Mouse (Mus musculus): ENCODE results near the gene Zfp217. TPM values are rescaled to one million over a fixed set of nuclear protein-coding genes. Genes with fewer than 3 reads are reported as not detected.

Zfp217 gene
- polyA plus RNA-seq, 1 experiment from 2014 or later: 1.3 TPM

GRCm38 (mm10) chr2:170129923-170130779, 17.8 kb downstream of the Zfp217 start:
- peak; percentile 48 for ATAC-seq (ENCODE audit: low read depth)
- Histone ChIP-seq H3K27me3 (peaks cover 5% of the 10 kb centered on the region; the same call in 1 of the 2 replicates), H3K4me1 (replicated peaks) (peaks cover 77% of the 10 kb centered on the region), H3K36me3 (no peaks in the 10 kb centered on the region), H3K27ac (replicated peaks) (peak overlapping the region; percentile 82), H3K4me2 (peak overlapping the region; percentile 69), H3K9me3 (no peaks in the 10 kb centered on the region), H3K4me3 (peak overlapping the region; percentile 83), H3K9ac (peak overlapping the region; percentile 87)
- under 1% methylated on average over 48 of the region's 48 CpGs for WGBS

GRCm38 (mm10) chr2:170129248-170129922, 18.5 kb downstream of the Zfp217 start:
- Histone ChIP-seq H3K9ac (peak overlapping the region; percentile 87), H3K4me3 (peak overlapping the region; percentile 83), H3K27me3 (peaks cover 2% of the 10 kb centered on the region; the same call in 1 of the 2 replicates), H3K27ac (replicated peaks) (no peak overlapping the region), H3K36me3 (no peaks in the 10 kb centered on the region), H3K9me3 (no peaks in the 10 kb centered on the region), H3K4me2 (peak overlapping the region; percentile 69), H3K4me1 (replicated peaks) (peaks cover 82% of the 10 kb centered on the region)
- no peak for ATAC-seq (ENCODE audit: low read depth)
- 24% methylated on average over 5 of the region's 5 CpGs for WGBS

DNA sequence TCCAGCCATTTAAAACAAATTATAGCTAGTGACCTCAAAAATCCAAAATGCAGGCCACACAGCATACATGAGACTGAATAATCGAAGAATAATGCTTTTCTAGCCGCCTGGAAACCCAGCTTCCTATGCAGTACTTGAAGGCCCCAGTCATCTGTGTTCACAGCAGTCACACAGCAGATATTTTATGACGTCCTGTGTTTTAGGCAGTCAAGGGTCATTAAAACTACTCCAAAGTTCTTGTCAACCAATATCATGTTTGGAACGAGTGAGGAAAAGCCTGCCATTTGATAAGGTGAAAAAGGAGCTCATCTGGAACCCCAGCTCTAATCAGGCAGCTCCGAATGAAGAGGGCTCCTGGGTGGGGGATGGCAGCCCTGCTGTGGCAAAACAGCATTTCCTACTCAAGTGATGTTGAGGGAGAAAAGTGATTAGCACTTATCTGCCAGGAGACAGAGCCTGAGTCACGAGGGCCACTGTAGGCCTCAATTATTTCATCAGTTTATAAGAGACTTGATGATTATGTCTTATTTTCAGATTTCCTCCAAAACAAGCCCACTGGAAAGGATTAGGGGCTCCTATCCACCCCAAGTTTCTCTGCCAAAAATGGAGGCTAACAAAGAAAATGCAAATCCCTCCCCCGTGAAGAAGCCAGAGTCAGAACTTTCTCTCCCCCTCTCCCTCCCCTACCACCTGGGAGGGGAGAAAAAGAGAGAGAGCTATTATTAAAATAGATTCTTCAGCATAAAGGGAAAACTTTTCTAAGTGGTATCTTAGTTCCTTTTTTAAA, 19.2 kb downstream of the Zfp217 start:
- 25% methylated on average over 7 of the region's 7 CpGs for WGBS
- Histone ChIP-seq H3K4me3 (peak overlapping the region; percentile 83; the same call in 1 of the 2 replicates), H3K9me3 (no peaks in the 10 kb centered on the region), H3K4me1 (replicated peaks) (peaks cover 76% of the 10 kb centered on the region), H3K27me3 (no peaks in the 10 kb centered on the region), H3K9ac (peak overlapping the region; percentile 38), H3K4me2 (peak overlapping the region; percentile 69), H3K36me3 (no peaks in the 10 kb centered on the region), H3K27ac (replicated peaks) (0 out of 2 replicates have a peak overlapping the region, but pooled peaks have one; percentile 18)
- ATAC-seq (ENCODE audit: low read depth): no peak

DNA sequence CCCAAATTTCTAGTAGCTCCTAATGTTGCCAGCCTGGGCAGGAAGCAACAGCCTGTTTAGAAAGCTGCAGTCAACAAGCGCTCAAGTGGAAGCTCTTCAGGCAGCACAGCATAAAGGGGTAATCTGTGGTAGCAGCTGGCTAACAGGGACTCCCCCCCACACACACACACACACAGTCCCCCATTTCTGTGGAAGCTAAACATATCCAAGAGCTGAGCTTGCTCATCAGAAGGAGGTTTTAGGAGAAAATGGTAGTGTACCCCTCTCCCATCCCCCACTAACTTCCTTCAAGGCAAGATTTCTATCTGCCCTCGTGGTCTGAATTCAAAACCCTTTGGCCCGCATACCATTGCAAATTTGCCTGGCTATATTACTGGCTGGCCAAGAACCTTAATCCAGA, 20.4 kb downstream of the Zfp217 start:
- Histone ChIP-seq H3K9ac (peak overlapping the region; percentile 12; the same call in 1 of the 2 replicates), H3K4me3 (no peak overlapping the region), H3K9me3 (no peaks in the 10 kb centered on the region), H3K4me1 (replicated peaks) (peaks cover 65% of the 10 kb centered on the region), H3K27ac (replicated peaks) (no peak overlapping the region), H3K36me3 (no peaks in the 10 kb centered on the region), H3K27me3 (no peaks in the 10 kb centered on the region), H3K4me2 (no peak overlapping the region)
- no peak for ATAC-seq (ENCODE audit: low read depth)
- 58% methylated on average over 3 of the region's 3 CpGs for WGBS

GRCm38 (mm10) chr2:170126266-170126665, 21.6 kb downstream of the Zfp217 start:
- Histone ChIP-seq H3K4me1 (replicated peaks) (peaks cover 60% of the 10 kb centered on the region), H3K4me3 (no peak overlapping the region), H3K27ac (replicated peaks) (no peak overlapping the region), H3K27me3 (no peaks in the 10 kb centered on the region), H3K9me3 (no peaks in the 10 kb centered on the region), H3K4me2 (no peak overlapping the region), H3K36me3 (no peaks in the 10 kb centered on the region), H3K9ac (no peak overlapping the region)
- WGBS: 93% methylated on average over 1 of the region's 1 CpGs
- ATAC-seq (ENCODE audit: low read depth): no peak

DNA sequence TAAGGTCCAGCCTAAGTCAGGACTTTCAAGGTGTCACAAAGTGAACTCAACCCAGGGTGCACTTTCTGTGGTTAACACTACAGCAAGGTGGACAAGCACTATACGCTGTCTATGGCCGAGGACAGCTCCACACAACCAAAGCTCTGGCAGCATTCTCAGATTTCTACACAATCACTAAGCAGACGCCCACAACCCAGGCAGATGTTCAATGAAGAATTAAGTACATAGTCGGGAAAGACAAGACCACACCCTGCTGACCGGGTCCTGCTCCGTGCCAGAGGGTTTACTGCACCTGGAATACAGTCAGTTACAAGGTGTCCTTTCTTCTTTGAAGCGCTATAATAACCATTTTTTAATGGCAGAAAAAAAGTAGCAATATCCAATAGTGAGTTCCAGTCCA, 25.7 kb downstream of the Zfp217 start:
- Histone ChIP-seq H3K4me2 (no peak overlapping the region), H3K4me3 (no peak overlapping the region), H3K9me3 (no peaks in the 10 kb centered on the region), H3K27me3 (no peaks in the 10 kb centered on the region), H3K4me1 (replicated peaks) (peaks cover 45% of the 10 kb centered on the region), H3K36me3 (peaks cover 31% of the 10 kb centered on the region), H3K27ac (replicated peaks) (no peak overlapping the region), H3K9ac (no peak overlapping the region)
- no peak for ATAC-seq (ENCODE audit: low read depth)
- WGBS: 92% methylated on average over 7 of the region's 7 CpGs

DNA sequence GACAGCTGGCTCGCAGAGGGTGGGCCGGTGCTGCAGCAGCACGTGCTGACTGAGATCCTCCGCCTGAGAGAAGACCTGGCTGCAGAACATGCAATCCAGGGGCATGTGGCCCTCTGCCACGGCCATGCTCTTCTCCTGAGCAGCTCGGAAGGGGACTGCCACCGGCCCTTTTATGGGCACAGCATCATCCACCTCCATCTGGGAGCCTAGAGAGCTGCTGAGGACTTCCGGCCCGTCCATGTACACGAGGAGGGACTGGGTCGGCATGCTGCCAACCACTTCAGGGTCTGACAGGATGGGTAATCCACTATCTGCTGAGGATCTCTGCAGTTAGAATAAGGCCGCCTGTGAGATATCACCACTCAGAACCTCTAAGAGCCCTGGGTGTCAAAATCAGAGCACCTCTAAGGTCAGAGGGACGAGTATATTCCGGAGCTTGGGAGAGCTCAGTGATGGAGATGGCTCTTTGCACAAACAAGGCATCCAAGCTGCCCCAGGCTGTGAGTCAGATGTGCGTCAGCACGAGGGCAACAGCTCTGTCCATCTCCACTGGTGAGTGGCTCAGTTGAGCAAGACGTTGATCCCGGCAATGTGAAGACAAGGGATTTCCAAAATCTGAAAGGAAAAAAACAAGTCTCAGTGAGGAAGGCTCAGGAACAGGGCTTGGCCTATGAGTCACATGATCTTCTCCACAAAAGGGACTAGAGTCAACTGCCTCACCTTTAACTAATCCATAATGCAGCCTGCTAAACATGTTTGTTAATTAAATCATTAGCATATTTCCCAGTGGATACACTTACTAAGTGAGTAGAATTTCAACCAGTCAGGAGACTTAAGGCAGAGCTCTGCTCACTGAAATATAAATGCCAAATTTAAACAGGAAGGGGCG, 27.5 kb downstream of the Zfp217 start:
- Histone ChIP-seq H3K9ac (no peak overlapping the region), H3K4me2 (no peak overlapping the region), H3K4me3 (no peak overlapping the region), H3K4me1 (replicated peaks) (peaks cover 32% of the 10 kb centered on the region), H3K9me3 (no peaks in the 10 kb centered on the region), H3K27ac (replicated peaks) (no peak overlapping the region), H3K27me3 (no peaks in the 10 kb centered on the region), H3K36me3 (peaks cover 38% of the 10 kb centered on the region)
- no peak for ATAC-seq (ENCODE audit: low read depth)
- 92% methylated on average over 19 of the region's 19 CpGs for WGBS

GRCm38 (mm10) chr2:170116704-170117281, 31.1 kb downstream of the Zfp217 start:
- WGBS: 55% methylated on average over 4 of the region's 4 CpGs
- peaks cover 34% of the 10 kb centered on the region for H3K4me1 ChIP-seq (replicated peaks)
- no peak overlapping the region for H3K4me3 ChIP-seq
- peaks cover 61% of the 10 kb centered on the region for H3K36me3 ChIP-seq
- no peaks in the 10 kb centered on the region for H3K9me3 ChIP-seq
- H3K9ac ChIP-seq: no peak overlapping the region
- ATAC-seq (ENCODE audit: low read depth): no peak
- no peaks in the 10 kb centered on the region for H3K27me3 ChIP-seq
- H3K27ac ChIP-seq (replicated peaks): no peak overlapping the region
- no peak overlapping the region for H3K4me2 ChIP-seq

DNA sequence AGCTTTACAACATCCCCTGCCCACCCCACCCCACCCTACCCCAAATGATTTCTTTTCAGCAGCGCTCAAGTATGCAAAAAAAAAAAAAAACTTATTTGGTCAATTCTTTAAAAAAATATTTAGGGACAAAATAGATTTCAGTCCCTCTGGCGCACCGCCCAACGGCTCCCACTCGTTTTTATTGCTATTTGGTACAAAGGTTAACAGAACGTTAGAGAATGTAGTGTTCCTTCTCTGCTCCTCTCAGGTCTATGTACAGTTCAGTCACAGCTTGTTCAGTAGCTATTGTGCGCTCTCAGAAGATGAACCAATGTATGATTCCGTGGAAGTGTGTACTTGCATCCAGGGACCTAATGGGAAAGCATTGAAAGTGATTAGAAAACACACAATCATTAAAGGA, 37.6 kb downstream of the Zfp217 start:
- Histone ChIP-seq H3K4me1 (replicated peaks) (peaks cover 25% of the 10 kb centered on the region), H3K27me3 (no peaks in the 10 kb centered on the region), H3K27ac (replicated peaks) (no peak overlapping the region; the same call in 1 of the 2 replicates), H3K9me3 (no peaks in the 10 kb centered on the region), H3K4me2 (no peak overlapping the region), H3K4me3 (no peak overlapping the region), H3K9ac (no peak overlapping the region), H3K36me3 (peaks cover 28% of the 10 kb centered on the region)
- no peak for ATAC-seq (ENCODE audit: low read depth)
- WGBS: 82% methylated on average over 8 of the region's 8 CpGs

GRCm38 (mm10) chr2:170109528-170109927, 38.4 kb downstream of the Zfp217 start:
- no peaks in the 10 kb centered on the region for H3K27me3 ChIP-seq
- H3K4me1 ChIP-seq (replicated peaks): peaks cover 25% of the 10 kb centered on the region
- WGBS: 36% methylated on average over 5 of the region's 5 CpGs
- no peak overlapping the region for H3K9ac ChIP-seq
- H3K4me2 ChIP-seq: no peak overlapping the region
- ATAC-seq (ENCODE audit: low read depth): no peak
- no peaks in the 10 kb centered on the region for H3K9me3 ChIP-seq
- H3K4me3 ChIP-seq: no peak overlapping the region
- peaks cover 21% of the 10 kb centered on the region for H3K36me3 ChIP-seq
- 0 out of 2 replicates have a peak overlapping the region, but pooled peaks have one; percentile 0 for H3K27ac ChIP-seq (replicated peaks)

- Histone ChIP-seq H3K4me3 (no peak overlapping the region), H3K9ac (no peak overlapping the region), H3K4me1 (replicated peaks) (peaks cover 17% of the 10 kb centered on the region), H3K27ac (replicated peaks) (no peak overlapping the region), H3K9me3 (no peaks in the 10 kb centered on the region), H3K36me3 (peaks cover 10% of the 10 kb centered on the region; the same call in 1 of the 2 replicates), H3K27me3 (no peaks in the 10 kb centered on the region), H3K4me2 (no peak overlapping the region)
- no peak for ATAC-seq (ENCODE audit: low read depth)
- WGBS: 91% methylated on average over 3 of the region's 3 CpGs
These were observed 40.1 kb downstream of the Zfp217 start for GRCm38 (mm10) chr2:170107791-170108190.

Measured in neural tube, embryonic 13.5 days (tissue).